Mouse (Mus musculus) B cell, adult (primary cell): ENCODE data around the gene Olfr821. TPM values are rescaled to one million over a fixed set of nuclear protein-coding genes. Genes with fewer than 3 reads are reported as not detected.

Experiments used
- total RNA-seq: library from RNA; stranded (reverse); gene quantifications from 4 replicates; pipeline ENCODE4 v1.2.4, GENCODE M21; 2023; ENCODE audit not compliant: inconsistent age

Olfr821 gene
- total RNA-seq: not detected in 4 replicates

DNA sequence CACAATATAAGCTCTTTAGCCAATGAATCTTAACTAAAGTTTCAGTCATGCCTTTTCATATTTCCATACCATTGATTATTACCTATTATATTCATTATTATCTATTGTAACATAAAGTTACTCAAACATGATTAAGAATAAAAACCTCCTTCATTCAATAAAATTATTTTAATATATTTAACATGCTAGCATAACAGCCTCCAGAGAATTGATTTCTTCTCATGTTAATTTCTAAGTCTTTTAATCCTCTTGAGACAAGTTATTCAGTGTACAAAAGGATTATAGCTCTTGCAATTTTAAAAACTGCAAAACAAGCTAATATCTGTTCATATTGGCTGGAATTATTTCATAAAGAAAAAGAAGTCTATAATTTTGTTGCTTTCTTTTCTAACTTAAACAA is at the start of gene Olfr821:
Olfr821 (plus strand) TSS at position 301 of the 400 bp plus-strand sequence.

DNA sequence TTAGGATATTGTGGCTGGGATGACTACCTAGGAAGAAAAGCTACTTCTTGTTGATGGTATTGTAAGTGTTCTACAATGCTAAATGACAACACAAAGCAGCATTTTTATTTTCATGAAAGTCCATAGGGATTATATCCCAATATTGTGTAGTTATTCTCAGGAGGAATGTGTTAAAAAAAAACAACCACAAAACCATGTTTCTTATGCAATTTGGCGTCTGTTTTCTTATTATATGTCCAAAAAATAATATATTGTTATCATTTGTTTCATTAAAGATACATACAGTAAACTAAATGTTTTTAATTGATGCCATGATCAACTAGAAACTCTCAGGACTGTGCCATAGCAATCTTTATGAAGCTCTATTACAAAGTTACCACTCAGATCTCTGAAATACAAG is 45.2 kb upstream of the Olfr821 start, which contains the start of gene Gm10310:
Gm10310 (minus strand) TSS at position 101 of the 400 bp plus-strand sequence.

GRCm38 (mm10) chr10:130012321-130012720 is 17.8 kb upstream of the Olfr821 start, which contains the start of gene Olfr820:
Gene Olfr820, plus strand, starts transcription at chr10:130012621.

GRCm38 (mm10) chr10:130070910-130071309 is 40.8 kb downstream of the Olfr821 start, which contains the start of gene Olfr822:
Gene Olfr822, plus strand, starts transcription at chr10:130071210.

Other genes with a start within 250 kb of the Olfr821 start
- gene Olfr810, start 235.4 kb upstream of the Olfr821 start, total RNA-seq: not detected in 4 replicates
- not detected in 4 replicates for gene Olfr811, start 226.0 kb upstream of the Olfr821 start, total RNA-seq
- gene Olfr812, start 184.3 kb upstream of the Olfr821 start, total RNA-seq: not detected in 4 replicates
- gene Olfr813, start 175.0 kb upstream of the Olfr821 start, total RNA-seq: not detected in 4 replicates
- gene Olfr814, start 150.5 kb upstream of the Olfr821 start, total RNA-seq: not detected in 4 replicates
- not detected in 4 replicates for gene Olfr815, start 124.5 kb upstream of the Olfr821 start, total RNA-seq
- gene Olfr816, start 114.8 kb upstream of the Olfr821 start, total RNA-seq: not detected in 4 replicates
- not detected in 4 replicates for gene Olfr818, start 81.2 kb upstream of the Olfr821 start, total RNA-seq
- gene Olfr819, start 63.1 kb upstream of the Olfr821 start, total RNA-seq: not detected in 4 replicates
- gene Olfr247, start 54.2 kb upstream of the Olfr821 start, total RNA-seq: not detected in 4 replicates
- gene Gm10310, start 45.3 kb upstream of the Olfr821 start, total RNA-seq: not detected in 4 replicates
- not detected in 4 replicates for gene Olfr820, start 17.7 kb upstream of the Olfr821 start, total RNA-seq
- not detected in 4 replicates for gene Olfr822, start 40.9 kb downstream of the Olfr821 start, total RNA-seq
- gene Olfr823, start 85.0 kb downstream of the Olfr821 start, total RNA-seq: not detected in 4 replicates
- not detected in 4 replicates for gene Olfr824, start 99.7 kb downstream of the Olfr821 start, total RNA-seq
- not detected in 4 replicates for gene Olfr825, start 136.4 kb downstream of the Olfr821 start, total RNA-seq
- not detected in 4 replicates for gene Olfr826, start 153.8 kb downstream of the Olfr821 start, total RNA-seq
- not detected in 4 replicates for gene Olfr827, start 184.1 kb downstream of the Olfr821 start, total RNA-seq
- 0.15 to 0.29 TPM (median 0.18 TPM) in 4 replicates for gene Neurod4, start 249.9 kb downstream of the Olfr821 start, total RNA-seq